Mouse (Mus musculus) C2C12 (cell line): Measurements from ENCODE around the gene Art4. TPM values are rescaled to one million over a fixed set of nuclear protein-coding genes. Genes with fewer than 3 reads are reported as not detected.
A peak's percentile ranks its signal among the peaks of the same experiment; 100 is the strongest.

Experiments used
- H3K27me3 ChIP-seq: one replicate; pipeline ENCODE4 v1.6.1; 2011; ENCODE audit not compliant: control insufficient read depth, insufficient read depth, insufficient read length
- H3K36me3 ChIP-seq: one replicate; pipeline ENCODE4 v1.6.1; 2011; ENCODE audit not compliant: control insufficient read depth, insufficient read depth
- H3K4me3 ChIP-seq: one replicate; pipeline ENCODE4 v1.5.1; 2011; ENCODE audit warnings: mild to moderate bottlenecking, control low read depth; ENCODE audit not compliant: poor library complexity, insufficient read depth, severe bottlenecking
- H3K79me2 ChIP-seq: one replicate; pipeline ENCODE4 v1.6.1; 2011; ENCODE audit not compliant: control insufficient read depth, insufficient read depth
- H3K79me3 ChIP-seq: one replicate; pipeline ENCODE4 v1.6.1; 2011; ENCODE audit warnings: low read depth, control low read depth
- H3ac ChIP-seq: one replicate; pipeline ENCODE3; 2011; ENCODE audit warnings: low read depth; ENCODE audit not compliant: control insufficient read depth, insufficient read length
- CEBPB ChIP-seq: IDR thresholded peaks from one replicate; pipeline ENCODE4 v1.6.1; 2011; ENCODE audit warnings: low read depth, mild to moderate bottlenecking, control low read depth, moderate library complexity
- CTCF ChIP-seq: IDR thresholded peaks from one replicate; pipeline ENCODE4 v1.5.1; 2011; ENCODE audit not compliant: control insufficient read depth, insufficient read depth, insufficient read length
- FOSL1 ChIP-seq: IDR thresholded peaks from one replicate; pipeline ENCODE4 v1.8.0; 2011; ENCODE audit warnings: mild to moderate bottlenecking, low read length; ENCODE audit not compliant: poor library complexity, insufficient read depth, severe bottlenecking
- MAX ChIP-seq: IDR thresholded peaks from one replicate; pipeline ENCODE4 v1.6.1; 2011; ENCODE audit warnings: mild to moderate bottlenecking, control low read depth
- MYOD1 ChIP-seq: IDR thresholded peaks from one replicate; pipeline ENCODE4 v1.6.1; 2011; ENCODE audit warnings: low read depth; ENCODE audit not compliant: control insufficient read depth, insufficient read length
- MYOG ChIP-seq: IDR thresholded peaks from one replicate; pipeline ENCODE4 v1.6.1; 2011; ENCODE audit not compliant: control insufficient read depth, insufficient read length; ENCODE audit errors: extremely low read depth
- USF1 ChIP-seq: IDR thresholded peaks from one replicate; pipeline ENCODE4 v1.6.1; 2011; ENCODE audit warnings: low read depth, mild to moderate bottlenecking, control low read depth, moderate library complexity
- polyA plus RNA-seq: library from polyadenylated mRNA; unstranded; fragments of >200 nt; fragmentation: generic; extraction: Trizol; gene quantifications from one replicate; pipeline ENCODE4 v1.2.1, GENCODE M21; 2012; ENCODE audit warnings: missing spikeins

Art4 gene
- polyA plus RNA-seq, 1 experiment, result not detected

- TF ChIP-seq MAX, result no peak
- TF ChIP-seq MYOG, result no peak
- TF ChIP-seq CEBPB, result no peak
- TF ChIP-seq CTCF, result no peak
- no peak for TF ChIP-seq FOSL1
- no peak for TF ChIP-seq MYOD1
- no peak for TF ChIP-seq USF1
- peak overlapping the region; percentile 38 for H3K4me3 ChIP-seq
- H3K27me3 ChIP-seq, result no peaks in the 10 kb centered on the region
- H3K36me3 ChIP-seq, result peaks cover 20% of the 10 kb centered on the region
- peak overlapping the region; percentile 66 for H3ac ChIP-seq
- H3K79me3 ChIP-seq, result peaks cover 28% of the 10 kb centered on the region
- H3K79me2 ChIP-seq, result peaks cover 37% of the 10 kb centered on the region
These were observed 28.9 kb downstream of the Art4 start for GRCm38 (mm10) chr6:136828681-136829080.

DNA sequence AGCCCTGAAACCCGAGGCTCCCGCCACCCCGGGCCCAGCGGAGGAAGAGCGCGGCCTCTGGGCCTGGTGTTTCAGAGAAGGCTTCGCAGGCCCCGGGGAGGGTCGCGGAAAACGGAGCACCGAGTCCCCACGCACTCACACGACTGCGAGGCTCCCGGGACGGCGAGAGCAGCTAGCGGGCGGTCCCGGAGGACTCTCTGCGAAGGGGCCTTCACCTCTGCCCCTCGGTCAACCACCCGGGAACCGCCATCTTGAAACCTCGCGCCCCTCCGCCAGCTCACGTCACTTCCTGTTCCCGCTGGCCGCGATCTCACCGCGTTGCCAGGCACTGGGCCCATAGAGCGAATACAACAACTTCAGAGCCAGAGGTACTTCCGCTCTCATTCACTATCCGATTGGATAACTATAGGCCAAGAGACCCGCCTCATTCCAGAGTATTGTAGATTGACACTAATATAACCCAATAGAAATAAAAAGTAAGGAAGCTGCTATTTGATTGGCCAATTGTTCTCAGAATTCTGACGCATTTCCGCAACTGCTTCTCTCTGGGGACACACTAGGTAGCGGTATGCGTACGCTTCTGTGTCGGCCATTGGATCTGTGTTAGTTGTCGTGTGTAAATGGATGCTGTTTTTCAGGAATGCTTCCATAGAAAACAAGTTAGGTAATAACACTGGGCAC is 29.5 kb downstream of the Art4 start, which contains the start of gene Wbp11:
TSS of gene Wbp11 (minus strand) at position 353 of the 681 bp plus-strand sequence.
- TF ChIP-seq MAX (no peak), CTCF (no peak), CEBPB (no peak), MYOD1 (no peak), FOSL1 (no peak), USF1 (no peak), MYOG (no peak)
- Histone ChIP-seq H3K79me2 (peaks cover 40% of the 10 kb centered on the region), H3K27me3 (no peaks in the 10 kb centered on the region), H3K4me3 (peak within 1 kb of the TSS; percentile 92), H3ac (peak within 1 kb of the TSS; percentile 77), H3K79me3 (peaks cover 28% of the 10 kb centered on the region), H3K36me3 (peaks cover 23% of the 10 kb centered on the region)

GRCm38 (mm10) chr6:136827516-136827880 is 30.0 kb downstream of the Art4 start, which contains the start of gene BC049715:
TSS of gene BC049715 (plus strand) at chr6:136827626.
- Histone ChIP-seq H3K4me3 (peak within 1 kb of the TSS; percentile 92), H3K36me3 (peaks cover 28% of the 10 kb centered on the region), H3K27me3 (no peaks in the 10 kb centered on the region), H3K79me3 (peaks cover 29% of the 10 kb centered on the region), H3ac (peak within 1 kb of the TSS; percentile 77), H3K79me2 (peaks cover 45% of the 10 kb centered on the region)
- no peak for TF ChIP-seq MYOD1
- TF ChIP-seq MAX, result no peak
- TF ChIP-seq CTCF, result no peak
- no peak for TF ChIP-seq CEBPB
- no peak for TF ChIP-seq USF1
- TF ChIP-seq MYOG, result no peak
- no peak for TF ChIP-seq FOSL1

GRCm38 (mm10) chr6:136827116-136827515 is 30.4 kb downstream of the Art4 start:
- TF ChIP-seq MYOD1 (no peak), USF1 (no peak), FOSL1 (no peak), CTCF (no peak), MYOG (no peak), CEBPB (no peak)
- H3K79me2 ChIP-seq, result peaks cover 49% of the 10 kb centered on the region
- peak overlapping the region; percentile 92 for H3K4me3 ChIP-seq
- H3ac ChIP-seq, result peak overlapping the region; percentile 77
- peaks cover 32% of the 10 kb centered on the region for H3K36me3 ChIP-seq
- peaks cover 32% of the 10 kb centered on the region for H3K79me3 ChIP-seq
- H3K27me3 ChIP-seq, result no peaks in the 10 kb centered on the region

DNA sequence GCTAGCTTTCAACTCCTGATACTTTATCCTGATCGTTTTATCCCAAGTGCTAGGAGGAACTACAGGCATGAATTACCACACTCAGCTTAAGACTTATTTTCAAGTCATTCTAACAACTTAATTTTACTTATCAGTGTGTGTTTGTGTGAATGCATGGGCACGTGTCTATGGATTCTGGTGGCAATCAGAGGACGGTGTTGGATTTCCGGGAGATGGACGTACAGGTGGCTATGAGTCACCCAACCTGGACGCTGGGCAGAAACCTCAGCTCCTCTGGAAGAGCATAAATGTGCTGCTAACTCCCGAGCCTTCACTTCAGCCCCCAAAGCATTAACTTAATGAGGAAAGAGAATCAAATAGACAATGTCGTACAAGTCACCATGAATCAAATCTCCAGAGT is 32.5 kb downstream of the Art4 start:
- Histone ChIP-seq H3K79me2 (peaks cover 64% of the 10 kb centered on the region), H3K79me3 (peaks cover 32% of the 10 kb centered on the region), H3K36me3 (peaks cover 49% of the 10 kb centered on the region), H3K4me3 (no peak overlapping the region), H3ac (no peak overlapping the region), H3K27me3 (no peaks in the 10 kb centered on the region)
- no peak for TF ChIP-seq MAX
- TF ChIP-seq MYOD1, result no peak

- TF ChIP-seq USF1, result no peak
- no peak for TF ChIP-seq MAX
- no peak for TF ChIP-seq FOSL1
- no peak for TF ChIP-seq CEBPB
- no peak for TF ChIP-seq MYOG
- TF ChIP-seq MYOD1, result no peak
- no peak for TF ChIP-seq CTCF
- no peak overlapping the region for H3ac ChIP-seq
- peaks cover 57% of the 10 kb centered on the region for H3K79me2 ChIP-seq
- peaks cover 18% of the 10 kb centered on the region for H3K79me3 ChIP-seq
- H3K4me3 ChIP-seq, result no peak overlapping the region
- peaks cover 70% of the 10 kb centered on the region for H3K36me3 ChIP-seq
- H3K27me3 ChIP-seq, result no peaks in the 10 kb centered on the region
These were observed 36.4 kb downstream of the Art4 start for GRCm38 (mm10) chr6:136821086-136821485.
